Mouse (Mus musculus): ENCODE results near the gene Robo1. TPM values are rescaled to one million over a fixed set of nuclear protein-coding genes. Genes with fewer than 3 reads are reported as not detected.

Robo1 gene
- polyA plus RNA-seq, 1 experiment from 2014 or later, result 44.5 TPM

- DNase-seq (ENCODE audit: low spot score), result no peak
- Histone ChIP-seq H3K27me3 (replicated peaks; ENCODE audit: low read depth, poor library complexity, severe bottlenecking) (no peaks in the 10 kb centered on the region), H3K4me3 (no peak overlapping the region), H3K4me1 (no peaks in the 10 kb centered on the region), H3K36me3 (replicated peaks) (peaks cover 19% of the 10 kb centered on the region), H3K9me3 (no peaks in the 10 kb centered on the region), H3K27ac (replicated peaks) (no peak overlapping the region)
- WGBS, result 75% methylated on average over 10 of the region's 10 CpGs
These were observed 687.9 kb downstream of the Robo1 start for GRCm38 (mm10) chr16:72995955-72996535.

GRCm38 (mm10) chr16:72998677-72999076, 690.6 kb downstream of the Robo1 start:
- H3K9me3 ChIP-seq, result no peaks in the 10 kb centered on the region
- no peak for DNase-seq (ENCODE audit: low spot score)
- H3K4me1 ChIP-seq, result no peaks in the 10 kb centered on the region
- 93% methylated on average over 6 of the region's 6 CpGs for WGBS
- H3K27ac ChIP-seq (replicated peaks), result no peak overlapping the region
- H3K36me3 ChIP-seq (replicated peaks), result peaks cover 30% of the 10 kb centered on the region
- H3K27me3 ChIP-seq (replicated peaks; ENCODE audit: low read depth, poor library complexity, severe bottlenecking), result no peaks in the 10 kb centered on the region
- no peak overlapping the region for H3K4me3 ChIP-seq

- Histone ChIP-seq H3K9me3 (no peaks in the 10 kb centered on the region), H3K36me3 (replicated peaks) (peaks cover 36% of the 10 kb centered on the region), H3K4me3 (no peak overlapping the region), H3K27me3 (replicated peaks; ENCODE audit: low read depth, poor library complexity, severe bottlenecking) (no peaks in the 10 kb centered on the region), H3K27ac (replicated peaks) (no peak overlapping the region), H3K4me1 (peaks cover 12% of the 10 kb centered on the region)
- 85% methylated on average over 4 of the region's 4 CpGs for WGBS
- DNase-seq (ENCODE audit: low spot score), result no peak
These were observed 694.6 kb downstream of the Robo1 start for GRCm38 (mm10) chr16:73002685-73003084.

- Histone ChIP-seq H3K36me3 (replicated peaks) (peaks cover 41% of the 10 kb centered on the region), H3K4me1 (peaks cover 16% of the 10 kb centered on the region), H3K4me3 (no peak overlapping the region), H3K27me3 (replicated peaks; ENCODE audit: low read depth, poor library complexity, severe bottlenecking) (no peaks in the 10 kb centered on the region), H3K27ac (replicated peaks) (no peak overlapping the region), H3K9me3 (no peaks in the 10 kb centered on the region)
- WGBS, result 94% methylated on average over 11 of the region's 11 CpGs
- DNase-seq (ENCODE audit: low spot score), result no peak
These were observed 696.5 kb downstream of the Robo1 start for GRCm38 (mm10) chr16:73004601-73005000.

- Histone ChIP-seq H3K27me3 (replicated peaks; ENCODE audit: low read depth, poor library complexity, severe bottlenecking) (no peaks in the 10 kb centered on the region), H3K4me1 (peaks cover 16% of the 10 kb centered on the region), H3K4me3 (no peak overlapping the region), H3K9me3 (no peaks in the 10 kb centered on the region), H3K27ac (replicated peaks) (no peak overlapping the region), H3K36me3 (replicated peaks) (peaks cover 52% of the 10 kb centered on the region)
- WGBS, result 78% methylated on average over 4 of the region's 4 CpGs
- no peak for DNase-seq (ENCODE audit: low spot score)
These were observed 697.7 kb downstream of the Robo1 start for GRCm38 (mm10) chr16:73005831-73006230.

- H3K27me3 ChIP-seq (replicated peaks; ENCODE audit: low read depth, poor library complexity, severe bottlenecking), result no peaks in the 10 kb centered on the region
- H3K4me1 ChIP-seq, result peaks cover 20% of the 10 kb centered on the region
These were observed 699.3 kb downstream of the Robo1 start for GRCm38 (mm10) chr16:73007434-73007833.

GRCm38 (mm10) chr16:73011313-73011712, 703.2 kb downstream of the Robo1 start:
- Histone ChIP-seq H3K27me3 (replicated peaks; ENCODE audit: low read depth, poor library complexity, severe bottlenecking) (no peaks in the 10 kb centered on the region), H3K4me3 (no peak overlapping the region), H3K9me3 (no peaks in the 10 kb centered on the region), H3K36me3 (replicated peaks) (peaks cover 47% of the 10 kb centered on the region), H3K4me1 (peaks cover 16% of the 10 kb centered on the region), H3K27ac (replicated peaks) (no peak overlapping the region)
- WGBS, result 66% methylated on average over 7 of the region's 7 CpGs
- no peak for DNase-seq (ENCODE audit: low spot score)

More at GRCm38 (mm10) chr16:73007434-73007833, 699.3 kb downstream of the Robo1 start:
- peaks cover 60% of the 10 kb centered on the region for H3K36me3 ChIP-seq (replicated peaks)
- WGBS, result 45% methylated on average over 8 of the region's 8 CpGs
- H3K27ac ChIP-seq (replicated peaks), result no peak overlapping the region; the same call in 1 of the 2 replicates
- no peaks in the 10 kb centered on the region for H3K9me3 ChIP-seq
- H3K4me3 ChIP-seq, result no peak overlapping the region
- DNase-seq (ENCODE audit: low spot score), result peak; percentile 35

GRCm38 (mm10) chr16:73012926-73013325, 704.8 kb downstream of the Robo1 start:
- Histone ChIP-seq H3K9me3 (no peaks in the 10 kb centered on the region), H3K27ac (replicated peaks) (no peak overlapping the region), H3K27me3 (replicated peaks; ENCODE audit: low read depth, poor library complexity, severe bottlenecking) (no peaks in the 10 kb centered on the region), H3K4me1 (peaks cover 15% of the 10 kb centered on the region), H3K4me3 (no peak overlapping the region), H3K36me3 (replicated peaks) (peaks cover 60% of the 10 kb centered on the region)
- DNase-seq (ENCODE audit: low spot score), result no peak
- WGBS, result 94% methylated on average over 11 of the region's 11 CpGs

GRCm38 (mm10) chr16:73014544-73014943, 706.4 kb downstream of the Robo1 start:
- Histone ChIP-seq H3K27ac (replicated peaks) (no peak overlapping the region), H3K9me3 (no peaks in the 10 kb centered on the region), H3K36me3 (replicated peaks) (peaks cover 55% of the 10 kb centered on the region), H3K27me3 (replicated peaks; ENCODE audit: low read depth, poor library complexity, severe bottlenecking) (no peaks in the 10 kb centered on the region), H3K4me1 (peaks cover 10% of the 10 kb centered on the region), H3K4me3 (no peak overlapping the region)
- DNase-seq (ENCODE audit: low spot score), result no peak
- WGBS, result 82% methylated on average over 8 of the region's 8 CpGs

GRCm38 (mm10) chr16:73015976-73016375, 707.9 kb downstream of the Robo1 start:
- H3K27ac ChIP-seq (replicated peaks), result no peak overlapping the region
- peaks cover 10% of the 10 kb centered on the region for H3K4me1 ChIP-seq

GRCm38 (mm10) chr16:73016801-73017200, 708.7 kb downstream of the Robo1 start:
- no peak overlapping the region for H3K4me3 ChIP-seq
- H3K9me3 ChIP-seq, result no peaks in the 10 kb centered on the region
- H3K27me3 ChIP-seq (replicated peaks; ENCODE audit: low read depth, poor library complexity, severe bottlenecking), result no peaks in the 10 kb centered on the region
- no peak for DNase-seq (ENCODE audit: low spot score)
- peaks cover 6% of the 10 kb centered on the region for H3K4me1 ChIP-seq
- WGBS, result 68% methylated on average over 7 of the region's 7 CpGs
- H3K27ac ChIP-seq (replicated peaks), result no peak overlapping the region
- peaks cover 34% of the 10 kb centered on the region for H3K36me3 ChIP-seq (replicated peaks)

More at GRCm38 (mm10) chr16:73015976-73016375, 707.9 kb downstream of the Robo1 start:
- no peaks in the 10 kb centered on the region for H3K27me3 ChIP-seq (replicated peaks; ENCODE audit: low read depth, poor library complexity, severe bottlenecking)
- WGBS, result 89% methylated on average over 4 of the region's 4 CpGs
- no peak for DNase-seq (ENCODE audit: low spot score)
- H3K4me3 ChIP-seq, result no peak overlapping the region
- H3K36me3 ChIP-seq (replicated peaks), result peaks cover 43% of the 10 kb centered on the region
- H3K9me3 ChIP-seq, result no peaks in the 10 kb centered on the region

- Histone ChIP-seq H3K27ac (replicated peaks) (no peak overlapping the region), H3K4me1 (no peaks in the 10 kb centered on the region), H3K36me3 (replicated peaks) (peaks cover 46% of the 10 kb centered on the region), H3K27me3 (replicated peaks; ENCODE audit: low read depth, poor library complexity, severe bottlenecking) (no peaks in the 10 kb centered on the region), H3K4me3 (no peak overlapping the region), H3K9me3 (no peaks in the 10 kb centered on the region)
- DNase-seq (ENCODE audit: low spot score), result no peak
- WGBS, result 94% methylated on average over 13 of the region's 13 CpGs
These were observed 716.2 kb downstream of the Robo1 start for GRCm38 (mm10) chr16:73024326-73024725.

- 91% methylated on average over 14 of the region's 14 CpGs for WGBS
- Histone ChIP-seq H3K27me3 (replicated peaks; ENCODE audit: low read depth, poor library complexity, severe bottlenecking) (no peaks in the 10 kb centered on the region), H3K36me3 (replicated peaks) (peaks cover 42% of the 10 kb centered on the region), H3K9me3 (no peaks in the 10 kb centered on the region), H3K4me3 (no peak overlapping the region), H3K27ac (replicated peaks) (no peak overlapping the region), H3K4me1 (no peaks in the 10 kb centered on the region)
- DNase-seq (ENCODE audit: low spot score), result no peak
These were observed 719.6 kb downstream of the Robo1 start for GRCm38 (mm10) chr16:73027692-73028091.
